In genomic region chr17:66409070-66409605, GRCm38 (mm10) we compare ENCODE assay signal across 16 mouse cellular contexts. TPM values are rescaled to one million over a fixed set of nuclear protein-coding genes. Genes with fewer than 3 reads are reported as not detected.
DNase-seq lines count a peak whose midpoint lies in the region; ATAC-seq and TF ChIP-seq lines count a peak whose summit lies in the region.
"Had no signal": no experiment of that assay in that cellular context is flagged by ENCODE, and none has a peak within 500 bp of the region (broad histone marks: within the 10 kb centered on the region; RNA-seq: fewer than 3 reads in every experiment).

No protein-coding gene starts in this region.

- H3K4me2 ChIP-seq in forebrain, embryonic 14.5 days (ENCODE audit: low read length): no peak overlapping the region
- H3K4me2 ChIP-seq in kidney, postnatal 0 days (ENCODE audit: low read length): no peak overlapping the region
- H3K4me2 ChIP-seq in midbrain, embryonic 14.5 days (ENCODE audit: low read length): no peak overlapping the region
- H3K4me2 ChIP-seq in intestine, embryonic 16.5 days (ENCODE audit: low read depth, low read length): no peak overlapping the region
- H3K4me2 ChIP-seq: embryonic facial prominence, embryonic 13.5 days; forebrain, embryonic 15.5 days; heart, embryonic 13.5 days; hindbrain, embryonic 12.5 days had no signal

- H3K4me3 ChIP-seq in forebrain, embryonic 10.5 days: no peak overlapping the region
- H3K4me3 ChIP-seq in forebrain, embryonic 14.5 days (ENCODE audit: low read depth, low read length): no peak overlapping the region
- H3K4me3 ChIP-seq in kidney, postnatal 0 days (replicated peaks; ENCODE audit: low read depth, low read length): no peak overlapping the region
- H3K4me3 ChIP-seq in midbrain, embryonic 10.5 days: no peak overlapping the region
- H3K4me3 ChIP-seq in midbrain, embryonic 14.5 days (replicated peaks; ENCODE audit: low read depth, low read length): no peak overlapping the region
- H3K4me3 ChIP-seq in intestine, embryonic 16.5 days (ENCODE audit: low read length): no peak overlapping the region
- H3K4me3 ChIP-seq: embryonic facial prominence, embryonic 13.5 days; forebrain, embryonic 15.5 days; heart, embryonic 13.5 days; hindbrain, embryonic 12.5 days had no signal

- H3K27me3 ChIP-seq in forebrain, embryonic 10.5 days (ENCODE audit: poor library complexity, severe bottlenecking): no peaks in the 10 kb centered on the region
- no peaks in the 10 kb centered on the region for H3K27me3 ChIP-seq in forebrain, embryonic 14.5 days (replicated peaks; ENCODE audit: control insufficient read depth, insufficient read depth, low read length)
- H3K27me3 ChIP-seq in kidney, postnatal 0 days (ENCODE audit: insufficient read depth, low read length): no peaks in the 10 kb centered on the region
- H3K27me3 ChIP-seq in midbrain, embryonic 10.5 days (ENCODE audit: low read depth, poor library complexity, severe bottlenecking): no peaks in the 10 kb centered on the region
- no peaks in the 10 kb centered on the region for H3K27me3 ChIP-seq in midbrain, embryonic 14.5 days (ENCODE audit: control insufficient read depth, insufficient read depth, low read length)
- H3K27me3 ChIP-seq in intestine, embryonic 16.5 days (replicated peaks; ENCODE audit: control insufficient read depth, insufficient read depth, low read length): no peaks in the 10 kb centered on the region
- H3K27me3 ChIP-seq: embryonic facial prominence, embryonic 13.5 days; forebrain, embryonic 15.5 days; heart, embryonic 13.5 days; hindbrain, embryonic 12.5 days had no signal

- no peak for DNase-seq in forebrain, embryonic 10.5 days (ENCODE audit: extremely low spot score, low spot score)
- no peak for DNase-seq in forebrain, embryonic 14.5 days (ENCODE audit: low spot score)
- DNase-seq in kidney, postnatal 0 days (ENCODE audit: low spot score): peak; percentile 41
- no peak for DNase-seq in kidney, postnatal 36 days
- DNase-seq in midbrain, embryonic 10.5 days (ENCODE audit: low spot score): no peak
- DNase-seq in midbrain, embryonic 14.5 days: no peak
- no peak for DNase-seq in ovary, postnatal 10 days (ENCODE audit: low spot score)
- DNase-seq: adrenal gland, postnatal 14 days; gastrocnemius, postnatal 36 days; heart, adult 11 months; heart, postnatal 36 days had no signal

- peaks cover 20% of the 10 kb centered on the region for H3K36me3 ChIP-seq in forebrain, embryonic 10.5 days (replicated peaks)
- H3K36me3 ChIP-seq in forebrain, embryonic 14.5 days (ENCODE audit: control insufficient read depth, insufficient read depth, low read length): peaks cover 4% of the 10 kb centered on the region; the same call in 1 of the 2 replicates
- H3K36me3 ChIP-seq in kidney, postnatal 0 days (ENCODE audit: insufficient read depth, low read length): no peaks in the 10 kb centered on the region
- H3K36me3 ChIP-seq in midbrain, embryonic 10.5 days: peaks cover 34% of the 10 kb centered on the region
- H3K36me3 ChIP-seq in midbrain, embryonic 14.5 days (ENCODE audit: control insufficient read depth, insufficient read depth, low read length): no peaks in the 10 kb centered on the region; the same call in 1 of the 2 replicates
- no peaks in the 10 kb centered on the region for H3K36me3 ChIP-seq in intestine, embryonic 16.5 days (ENCODE audit: control insufficient read depth, insufficient read depth, low read length)
- H3K36me3 ChIP-seq: embryonic facial prominence, embryonic 13.5 days; heart, embryonic 13.5 days had no signal

- H3K27ac ChIP-seq in forebrain, embryonic 10.5 days: peak overlapping the region; percentile 53; the same call in 1 of the 2 replicates
- H3K27ac ChIP-seq in forebrain, embryonic 14.5 days (ENCODE audit: low read depth, low read length): no peak overlapping the region
- no peak overlapping the region for H3K27ac ChIP-seq in kidney, postnatal 0 days
- peak overlapping the region; percentile 52; the same call in 1 of the 2 replicates for H3K27ac ChIP-seq in midbrain, embryonic 10.5 days (replicated peaks)
- H3K27ac ChIP-seq in midbrain, embryonic 14.5 days (replicated peaks; ENCODE audit: low read depth, low read length): no peak overlapping the region
- 0 out of 2 replicates have a peak overlapping the region, but pooled peaks have one; percentile 24 for H3K27ac ChIP-seq in intestine, embryonic 16.5 days (ENCODE audit: low read length)
- H3K27ac ChIP-seq: embryonic facial prominence, embryonic 13.5 days; forebrain, embryonic 15.5 days; heart, embryonic 13.5 days; hindbrain, embryonic 12.5 days had no signal

- H3K4me1 ChIP-seq in forebrain, embryonic 10.5 days: peaks cover 93% of the 10 kb centered on the region
- peaks cover 24% of the 10 kb centered on the region for H3K4me1 ChIP-seq in forebrain, embryonic 14.5 days (ENCODE audit: control insufficient read depth, insufficient read depth, low read length)
- H3K4me1 ChIP-seq in kidney, postnatal 0 days (replicated peaks; ENCODE audit: insufficient read depth, low read length): peaks cover 28% of the 10 kb centered on the region
- H3K4me1 ChIP-seq in midbrain, embryonic 10.5 days: peaks cover 97% of the 10 kb centered on the region
- peaks cover 37% of the 10 kb centered on the region for H3K4me1 ChIP-seq in midbrain, embryonic 14.5 days (ENCODE audit: control insufficient read depth, insufficient read depth, low read length)
- H3K4me1 ChIP-seq in intestine, embryonic 16.5 days (ENCODE audit: control insufficient read depth, insufficient read depth, low read length): peaks cover 25% of the 10 kb centered on the region

- 92% methylated on average over 9 of the region's 9 CpGs for WGBS in forebrain, embryonic 10.5 days
- whole genome bisulfite sequencing in forebrain, embryonic 14.5 days: 90% methylated on average over 9 of the region's 9 CpGs
- 59% methylated on average over 9 of the region's 9 CpGs for WGBS in kidney, postnatal 0 days
- WGBS in midbrain, embryonic 10.5 days: 92% methylated on average over 9 of the region's 9 CpGs
- 87% methylated on average over 9 of the region's 9 CpGs for WGBS in midbrain, embryonic 14.5 days
- WGBS in intestine, embryonic 16.5 days: 49% methylated on average over 9 of the region's 9 CpGs

- no peak for ATAC-seq in forebrain, embryonic 14.5 days
- no peak for ATAC-seq in kidney, postnatal 0 days (replicated peaks; ENCODE audit: low FRiP score, low read depth)
- ATAC-seq in midbrain, embryonic 14.5 days (ENCODE audit: low FRiP score, low TSS enrichment): no peak
- peak; percentile 37; the same call in 1 of the 2 replicates for ATAC-seq in intestine, embryonic 16.5 days
- ATAC-seq: forebrain, embryonic 15.5 days had no signal

- H3K9me3 ChIP-seq in forebrain, embryonic 10.5 days: no peaks in the 10 kb centered on the region
- no peaks in the 10 kb centered on the region for H3K9me3 ChIP-seq in forebrain, embryonic 14.5 days (replicated peaks; ENCODE audit: control insufficient read depth, low read length)
- no peaks in the 10 kb centered on the region for H3K9me3 ChIP-seq in kidney, postnatal 0 days (replicated peaks; ENCODE audit: low read length)
- H3K9me3 ChIP-seq in midbrain, embryonic 10.5 days (replicated peaks): no peaks in the 10 kb centered on the region
- no peaks in the 10 kb centered on the region for H3K9me3 ChIP-seq in midbrain, embryonic 14.5 days (ENCODE audit: control insufficient read depth, low read length)
- H3K9me3 ChIP-seq in intestine, embryonic 16.5 days (ENCODE audit: control insufficient read depth, low read length): no peaks in the 10 kb centered on the region
- H3K9me3 ChIP-seq: embryonic facial prominence, embryonic 13.5 days; forebrain, embryonic 15.5 days; heart, embryonic 13.5 days; hindbrain, embryonic 12.5 days had no signal

- H3K9ac ChIP-seq in forebrain, embryonic 14.5 days (ENCODE audit: low read length): no peak overlapping the region
- no peak overlapping the region for H3K9ac ChIP-seq in kidney, postnatal 0 days (ENCODE audit: low read depth, low read length)
- no peak overlapping the region for H3K9ac ChIP-seq in midbrain, embryonic 14.5 days (replicated peaks; ENCODE audit: low read length)
- no peak overlapping the region for H3K9ac ChIP-seq in intestine, embryonic 16.5 days (ENCODE audit: low read depth, low read length)
- H3K9ac ChIP-seq: embryonic facial prominence, embryonic 13.5 days; forebrain, embryonic 15.5 days; heart, embryonic 13.5 days; hindbrain, embryonic 12.5 days had no signal

- TF ChIP-seq CTCF in kidney, postnatal 0 days (IDR thresholded peaks at IDR 0.05; ENCODE audit: low read depth): no peak

RNA-seq across cellular contexts. Expression of gene Mtcl1, which starts 40.4 kb away (rescaled TPM):
- polyA plus RNA-seq in forebrain, embryonic 10.5 days (2016; fragmentation: Nextera tagmentation; extraction: Ambion mirVana): 25.5 and 28.4 TPM in 2 replicates
- polyA plus RNA-seq in forebrain, embryonic 14.5 days (2014; fragmentation: Nextera tagmentation; extraction: Ambion mirVana): 17.5 and 24.5 TPM in 2 replicates
- 3.5 and 3.6 TPM in 2 replicates for polyA plus RNA-seq in kidney, postnatal 0 days (2015; fragmentation: Nextera tagmentation; extraction: Ambion mirVana)
- polyA plus RNA-seq in midbrain, embryonic 10.5 days (2016; fragmentation: Nextera tagmentation; extraction: Ambion mirVana): 45.9 and 65.2 TPM in 2 replicates
- 26.7 and 36.0 TPM in 2 replicates for polyA plus RNA-seq in midbrain, embryonic 14.5 days (2014; fragmentation: Nextera tagmentation; extraction: Ambion mirVana)
- polyA plus RNA-seq in intestine, embryonic 16.5 days (2015; fragmentation: Nextera tagmentation; extraction: Ambion mirVana): 4.0 and 4.1 TPM in 2 replicates

Comparison
In these comparisons a context has a peak if more than half of its experiments do, and no peak if none do; other contexts are left out.
1. H3K27ac ChIP-seq: peak in forebrain, embryonic 10.5 days (single experiment), midbrain, embryonic 10.5 days (single experiment) and intestine, embryonic 16.5 days (single experiment); none in forebrain, embryonic 14.5 days (single experiment), kidney, postnatal 0 days (single experiment) and midbrain, embryonic 14.5 days (single experiment).